Mouse (Mus musculus) gastrocnemius, adult 2 months (tissue): ENCODE measurements around the gene Tmc2. TPM values are rescaled to one million over a fixed set of nuclear protein-coding genes. Genes with fewer than 3 reads are reported as not detected.

Experiments
- DNase-seq: peaks from one replicate; pipeline ENCODE4 v3.0.0; 2022
- H3K27ac ChIP-seq: fragments of 200-600 bp; 2 replicates; pipeline ENCODE4 v1.8.1; 2022; ENCODE audit warnings: mild to moderate bottlenecking
- H3K4me3 ChIP-seq: fragments of 200-600 bp; 2 replicates; pipeline ENCODE4 v1.8.1; 2022; ENCODE audit warnings: mild to moderate bottlenecking, moderate library complexity
- CTCF ChIP-seq: fragments of 200-600 bp; IDR thresholded peaks from 2 replicates; pipeline ENCODE4 v1.8.1; 2022; ENCODE audit warnings: antibody characterized with exemption, mild to moderate bottlenecking, moderate library complexity
- intact Hi-C: fragments of 180-260 bp; cut with DNase I; formaldehyde crosslinking; loops from one replicate; pipeline ENCODE4 v1.15.1; 2025
- total RNA-seq, 2 experiments: library from RNA; stranded (reverse); gene quantifications; 2 replicates each; pipeline ENCODE4 v1.2.3; 2021

Gene Tmc2
- total RNA-seq, 2 experiments from 2014 or later: not detected

DNA sequence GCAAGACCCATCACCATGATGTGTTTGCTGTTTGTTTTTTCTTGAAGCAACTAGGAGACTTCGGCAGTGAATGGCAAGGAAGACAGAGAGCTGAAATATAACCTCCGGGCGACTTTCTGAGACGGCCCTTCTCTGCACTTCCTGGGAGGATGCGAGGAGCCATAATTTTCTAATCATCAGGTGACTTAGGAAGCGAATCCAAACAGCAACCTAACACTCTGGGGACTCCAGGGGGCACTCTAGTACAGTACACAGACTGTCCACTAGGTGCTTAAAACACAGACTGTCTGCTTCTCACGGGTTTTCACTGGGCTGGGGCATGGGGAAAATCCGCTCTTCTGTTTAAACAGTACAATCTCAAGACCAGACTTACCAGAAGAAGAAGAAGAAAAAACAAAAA, 96.4 kb downstream of the Tmc2 start:
- intact Hi-C loops: loop anchor here (1.0 to 5.0 kb wide), 2 partner anchors 71 to 120 kb away; no protein-coding TSS in a partner anchor
- peak; percentile 93 for TF ChIP-seq CTCF
- Histone ChIP-seq H3K27ac (no peak overlapping the region), H3K4me3 (peak overlapping the region; percentile 33; the same call in 1 of the 2 replicates)
- peak; percentile 47 for DNase-seq

DNA sequence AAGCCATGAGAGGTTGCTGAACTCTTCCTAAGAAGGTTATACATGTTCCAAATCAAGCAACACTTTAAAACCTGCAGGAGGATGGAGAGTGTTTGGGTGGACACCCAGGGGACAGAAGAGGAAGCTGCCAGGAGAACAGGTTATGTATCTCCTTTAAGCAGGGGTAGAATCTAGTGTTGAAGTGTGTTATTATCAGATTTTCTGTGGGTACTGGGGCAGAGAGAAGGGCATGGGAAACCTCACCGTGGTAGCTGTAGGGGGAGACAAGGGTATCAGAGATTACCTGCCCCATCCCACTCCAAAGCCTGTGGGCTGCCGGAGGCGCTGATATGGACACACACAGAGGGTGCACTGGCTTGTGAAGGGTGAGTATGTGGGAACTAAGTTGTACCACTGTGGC, 98.0 kb downstream of the Tmc2 start:
- DNase-seq: no peak
- Histone ChIP-seq H3K4me3 (no peak overlapping the region), H3K27ac (no peak overlapping the region)
- TF ChIP-seq CTCF: no peak
- intact Hi-C loops: loop anchor here (5.0 kb wide), 1 partner anchor 69 kb away; no protein-coding TSS in a partner anchor

DNA sequence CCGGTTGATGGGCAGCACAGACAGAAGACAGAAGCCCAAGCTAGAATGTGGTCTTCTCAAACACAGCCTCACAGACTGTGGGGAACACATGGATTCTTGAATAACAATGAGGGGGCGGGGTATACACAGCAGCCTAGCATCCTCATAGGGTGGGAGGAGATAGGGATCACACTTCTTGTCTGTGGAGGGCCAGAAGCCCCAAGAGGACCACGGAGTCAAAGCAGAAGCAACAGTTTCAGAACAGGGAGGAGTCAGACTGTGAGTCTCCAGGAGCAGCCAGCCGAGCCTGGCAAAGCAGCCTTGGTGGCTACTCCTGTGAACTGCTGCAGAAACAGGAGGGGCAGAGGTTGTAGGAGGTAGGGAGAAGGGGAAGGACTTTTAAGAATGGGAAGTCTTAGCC, 98.5 kb downstream of the Tmc2 start:
- TF ChIP-seq CTCF: no peak
- Histone ChIP-seq H3K27ac (no peak overlapping the region), H3K4me3 (peak overlapping the region; percentile 2; the same call in 1 of the 2 replicates)
- no peak for DNase-seq
- intact Hi-C loops: loop anchor here (5.0 kb wide), 1 partner anchor 69 kb away; no protein-coding TSS in a partner anchor

DNA sequence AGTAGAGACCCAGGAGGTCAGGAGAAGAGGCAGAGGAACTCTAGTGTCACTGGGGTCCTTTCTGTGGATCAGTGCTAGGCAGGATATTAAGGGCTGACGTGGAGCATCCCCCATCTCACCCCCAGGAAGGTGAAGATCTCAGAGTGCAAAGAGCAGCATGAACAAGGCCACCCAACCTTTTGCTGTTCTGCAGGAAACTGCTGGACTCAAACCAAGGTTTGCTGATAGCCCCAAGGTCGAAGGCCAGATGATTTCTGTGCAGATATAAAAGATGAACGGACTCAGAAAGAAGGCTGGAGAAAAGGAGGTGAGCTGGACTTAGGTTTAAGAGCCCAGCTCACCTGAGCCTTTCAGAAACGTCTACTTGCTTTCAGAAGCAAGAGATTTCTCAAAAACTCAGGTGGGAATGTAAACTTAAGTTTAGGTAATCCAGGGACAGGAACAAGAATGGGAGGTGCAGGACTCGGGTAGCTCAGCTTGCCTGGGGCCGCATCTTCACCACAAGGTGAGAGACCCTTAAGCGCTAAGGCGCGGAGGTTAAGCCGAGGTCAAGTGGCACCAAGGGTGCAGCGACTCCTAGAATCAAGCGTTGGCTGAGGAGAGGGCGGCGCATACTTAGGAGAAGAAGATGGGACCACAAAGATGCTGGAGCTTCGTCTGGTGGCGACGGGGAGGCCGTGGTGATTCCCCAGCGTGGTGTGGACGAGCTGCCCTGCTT, 99.4 kb downstream of the Tmc2 start:
- DNase-seq: no peak
- no peak for TF ChIP-seq CTCF
- Histone ChIP-seq H3K27ac (peak overlapping the region; percentile 58), H3K4me3 (peak overlapping the region; percentile 81)
- intact Hi-C loops: loop anchor here (5.0 kb wide), 1 partner anchor 68 kb away; no protein-coding TSS in a partner anchor

DNA sequence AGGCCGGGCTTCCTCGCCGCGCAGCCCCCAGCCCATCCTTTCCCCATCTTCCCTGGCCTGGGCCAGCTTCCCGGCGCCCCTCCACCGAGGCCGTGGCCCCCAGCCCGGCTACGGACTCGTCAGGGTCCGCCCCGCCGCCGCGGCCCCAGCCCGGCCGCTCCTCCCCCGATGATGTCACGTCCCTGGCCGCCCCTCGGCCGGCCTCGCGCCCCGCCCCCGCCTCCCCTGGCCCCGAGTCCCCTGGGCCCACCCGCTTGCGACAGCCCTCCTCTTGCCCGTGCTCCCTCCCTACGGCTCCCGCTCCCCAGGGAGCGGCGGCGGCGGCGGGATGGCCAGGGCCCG, 99.9 kb downstream of the Tmc2 start, which contains the start of gene Ebf4:
TSS of gene Ebf4 (plus strand) at position 234 of the 342 bp plus-strand sequence.
- peak; percentile 74 for DNase-seq
- intact Hi-C loops: loop anchor here (5.0 kb wide), 1 partner anchor 67 kb away; no protein-coding TSS in a partner anchor
- H3K27ac ChIP-seq: peak within 1 kb of the TSS; percentile 58
- H3K4me3 ChIP-seq: peak within 1 kb of the TSS; percentile 81
- TF ChIP-seq CTCF: no peak

DNA sequence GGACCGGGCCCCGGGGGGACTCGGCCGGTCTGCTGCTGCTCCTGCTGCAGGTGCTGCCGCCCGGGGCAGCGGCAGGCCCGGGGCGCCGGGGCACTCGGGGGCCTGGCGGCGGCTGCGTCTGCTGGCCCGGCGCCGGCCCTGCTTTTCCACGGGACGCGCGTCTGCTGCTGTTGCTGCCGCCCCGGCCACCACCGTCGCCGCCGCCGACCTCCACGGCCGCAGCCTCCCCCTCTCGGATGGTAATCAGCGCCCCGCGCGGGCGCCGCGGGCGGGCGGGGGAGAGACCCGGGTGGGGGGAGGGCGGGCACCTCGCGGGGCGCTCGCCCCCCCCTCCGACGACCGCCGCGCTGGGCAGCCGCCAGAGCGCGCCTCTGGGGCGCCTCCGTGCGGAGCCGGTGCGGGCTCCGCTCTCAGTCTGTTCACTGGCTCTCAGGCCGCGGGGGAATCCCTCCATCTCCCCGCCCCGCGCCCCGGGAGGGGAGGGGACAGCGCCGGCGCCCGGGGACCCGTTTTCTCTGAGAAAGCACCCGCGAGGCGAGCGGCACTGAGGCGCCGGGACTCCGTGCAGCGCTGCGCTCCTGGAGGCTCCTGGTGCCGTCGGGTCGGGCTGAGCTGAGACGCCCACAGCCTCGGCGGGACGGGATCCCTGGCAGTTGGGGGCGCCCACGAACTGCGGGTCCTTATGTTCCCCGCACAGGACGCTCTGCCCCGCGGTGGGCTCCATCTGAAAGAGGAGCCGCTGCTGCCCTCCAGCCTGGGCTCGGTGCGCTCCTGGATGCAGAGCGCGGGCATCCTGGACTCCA, 100.5 kb downstream of the Tmc2 start:
- intact Hi-C loops: no loop called here
- Histone ChIP-seq H3K4me3 (peak overlapping the region; percentile 81), H3K27ac (peak overlapping the region; percentile 16; the same call in 1 of the 2 replicates)
- peak; percentile 23; the same call in 1 of the 2 replicates for TF ChIP-seq CTCF
- DNase-seq: peak; percentile 55

DNA sequence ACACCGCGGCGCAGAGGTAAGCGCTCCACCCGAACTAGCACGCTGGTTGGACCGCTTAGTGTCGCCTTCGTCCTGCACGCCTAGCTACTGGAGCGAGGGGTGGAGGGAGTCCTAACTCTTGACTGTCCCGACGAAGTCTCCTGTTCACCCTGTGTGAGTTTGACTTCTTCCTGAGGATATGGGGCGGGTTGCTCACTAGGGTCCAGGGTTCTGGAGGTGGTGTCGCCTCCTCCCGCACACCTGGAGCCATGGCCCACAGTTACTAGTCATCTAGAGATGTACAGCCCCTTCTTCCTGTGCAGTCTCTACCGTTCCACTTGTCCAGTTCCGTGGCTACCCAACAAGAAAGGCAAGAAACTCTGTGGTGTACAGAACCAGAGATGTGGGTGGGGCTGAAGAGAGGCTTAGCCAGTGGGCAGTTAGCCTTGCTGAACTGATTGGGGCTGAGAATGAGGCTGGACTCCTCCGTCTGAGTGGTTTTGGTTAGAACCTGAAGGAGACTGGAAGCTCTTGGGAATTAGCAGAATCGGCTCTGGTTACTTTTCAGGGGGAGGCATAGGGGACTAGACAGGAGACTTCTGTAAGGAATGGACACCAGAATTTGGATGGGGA, 101.2 kb downstream of the Tmc2 start:
- H3K4me3 ChIP-seq: peak overlapping the region; percentile 81
- intact Hi-C loops: no loop called here

DNA sequence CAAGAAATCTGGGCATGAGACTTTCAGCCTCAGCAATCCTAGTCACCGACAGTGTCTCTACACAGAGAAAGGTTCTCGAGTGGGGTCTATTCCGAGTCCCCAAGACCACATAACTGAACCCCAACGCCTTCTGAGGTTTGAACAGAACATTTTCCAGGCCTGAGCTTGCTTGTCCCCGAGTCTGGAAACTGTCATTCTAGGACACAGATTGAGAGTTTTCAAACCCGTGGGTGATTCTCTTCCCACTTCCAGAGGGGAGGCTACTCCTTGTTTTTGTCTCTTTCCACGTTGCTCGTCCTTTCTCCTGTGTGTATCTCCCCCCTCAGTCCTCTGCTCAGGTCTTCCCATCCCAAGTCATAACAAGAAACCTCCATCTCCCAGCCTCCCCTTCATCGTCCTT, 102.6 kb downstream of the Tmc2 start:
- intact Hi-C loops: no loop called here

More for the DNA sequence above, 101.2 kb downstream of the Tmc2 start:
- no peak for DNase-seq
- TF ChIP-seq CTCF: no peak
- H3K27ac ChIP-seq: no peak overlapping the region

DNA sequence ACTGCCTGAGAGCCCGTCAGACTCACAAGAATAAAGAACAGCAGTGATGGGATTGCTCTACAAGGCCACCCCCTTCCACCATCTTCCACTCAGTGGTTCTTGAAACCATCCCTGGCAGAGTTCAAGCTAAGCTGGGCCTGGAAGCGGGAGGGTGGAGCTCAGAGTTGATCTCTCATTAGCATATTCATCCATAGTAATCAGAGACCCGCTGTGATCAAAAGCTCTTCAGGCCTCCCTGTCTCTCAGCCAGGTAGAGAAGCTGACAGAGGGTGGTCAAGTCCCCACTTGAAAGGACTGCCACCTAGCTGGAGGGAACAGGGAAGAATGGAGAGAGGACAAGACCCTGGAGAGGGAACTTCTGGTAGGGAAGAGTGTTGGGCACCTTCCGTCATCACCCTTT, 108.0 kb downstream of the Tmc2 start:
- intact Hi-C loops: no loop called here
- no peak for TF ChIP-seq CTCF

More for the DNA sequence above, 102.6 kb downstream of the Tmc2 start:
- no peak for DNase-seq
- no peak for TF ChIP-seq CTCF
- H3K27ac ChIP-seq: no peak overlapping the region
- no peak overlapping the region for H3K4me3 ChIP-seq

More for the DNA sequence above, 108.0 kb downstream of the Tmc2 start:
- DNase-seq: no peak
- Histone ChIP-seq H3K4me3 (no peak overlapping the region), H3K27ac (no peak overlapping the region)

Other genes starting within 250 kb of the Tmc2 start
- gene Tgm3, start 182.8 kb upstream of the Tmc2 start, total RNA-seq: not detected
- not detected for gene Tgm6, start 82.8 kb upstream of the Tmc2 start, total RNA-seq
- gene Snrpb, start 15.8 kb upstream of the Tmc2 start, total RNA-seq: 100 to 1,000 TPM; 124 to 137 TPM
- gene Nop56, start 79.2 kb downstream of the Tmc2 start, total RNA-seq: 10 to 100 TPM; 36.4 to 38.6 TPM
- gene Idh3b, start 89.4 kb downstream of the Tmc2 start, total RNA-seq: 100 to 1,000 TPM; 416 to 563 TPM
- gene Ebf4, start 100.0 kb downstream of the Tmc2 start, total RNA-seq: under 1 TPM; 0.26 to 0.47 TPM
- gene Cpxm1, start 202.4 kb downstream of the Tmc2 start, total RNA-seq: 1 to 10 TPM; 1.0 to 1.1 TPM
- not detected for gene Gm28372, start 210.0 kb downstream of the Tmc2 start, total RNA-seq
- not detected for gene 1700020A23Rik, start 210.1 kb downstream of the Tmc2 start, total RNA-seq
- gene Tmem239, start 211.3 kb downstream of the Tmc2 start, total RNA-seq: not detected
- gene Vps16, start 229.1 kb downstream of the Tmc2 start, total RNA-seq: 10 to 100 TPM; 15.7 to 19.1 TPM
- gene Pced1a, start 229.5 kb downstream of the Tmc2 start, total RNA-seq: 1 to 10 TPM; 4.5 to 5.0 TPM